Mouse (Mus musculus) frontal cortex, postnatal 14 days (tissue): ENCODE data around the gene Zfp428.
"Not testable (repeated sequence)": the region's sequence is repeated elsewhere in the genome, so short reads cannot be mapped to it uniquely, and the experiment has no call there.

Experiments
- DNase-seq, 2 experiments: peaks; one replicate each; pipeline ENCODE4 v3.0.0; 2022; ENCODE audit warnings: low spot score in 2 of 2

Zfp428 gene

DNA sequence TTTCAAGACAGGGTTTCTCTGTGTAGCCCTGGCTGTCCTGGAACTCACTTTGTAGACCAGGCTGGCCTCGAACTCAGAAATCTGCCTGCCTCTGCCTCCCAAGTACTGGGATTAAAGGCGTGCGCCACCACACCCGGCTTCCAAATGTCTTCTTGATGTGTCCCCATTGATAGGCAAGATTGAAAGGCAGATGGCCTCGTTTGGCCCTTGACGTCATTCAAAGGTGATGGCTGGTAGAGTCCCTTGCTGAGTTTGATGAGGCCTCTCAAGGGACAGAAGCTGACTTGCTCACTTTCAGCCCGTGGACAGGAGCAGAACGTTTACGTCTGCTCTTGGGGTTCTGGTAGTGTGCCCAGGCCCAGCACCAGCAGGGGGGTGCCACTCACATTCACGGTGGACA, 13.2 kb downstream of the Zfp428 start:
- not testable (repeated sequence) for DNase-seq

DNA sequence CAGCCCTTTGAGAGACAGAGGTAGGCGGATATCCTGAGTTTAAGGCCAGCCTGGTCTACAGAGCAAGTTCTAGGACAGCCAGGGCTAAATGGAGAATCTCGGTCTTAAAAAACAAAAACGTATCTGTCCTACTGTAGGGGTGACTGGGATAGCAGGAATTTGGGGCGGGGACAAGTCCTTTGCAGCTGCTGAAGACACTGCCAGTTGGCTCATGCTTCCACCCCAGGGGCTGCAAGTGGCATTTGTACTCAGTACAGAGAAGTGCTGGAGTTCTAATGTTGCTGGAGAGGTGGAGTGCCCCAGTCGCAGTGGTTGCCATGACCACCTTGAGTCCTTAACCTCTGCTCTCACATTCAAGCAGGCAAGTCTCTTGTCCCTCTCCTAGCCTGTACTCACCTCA, 16.0 kb downstream of the Zfp428 start:
- no peak for DNase-seq

DNA sequence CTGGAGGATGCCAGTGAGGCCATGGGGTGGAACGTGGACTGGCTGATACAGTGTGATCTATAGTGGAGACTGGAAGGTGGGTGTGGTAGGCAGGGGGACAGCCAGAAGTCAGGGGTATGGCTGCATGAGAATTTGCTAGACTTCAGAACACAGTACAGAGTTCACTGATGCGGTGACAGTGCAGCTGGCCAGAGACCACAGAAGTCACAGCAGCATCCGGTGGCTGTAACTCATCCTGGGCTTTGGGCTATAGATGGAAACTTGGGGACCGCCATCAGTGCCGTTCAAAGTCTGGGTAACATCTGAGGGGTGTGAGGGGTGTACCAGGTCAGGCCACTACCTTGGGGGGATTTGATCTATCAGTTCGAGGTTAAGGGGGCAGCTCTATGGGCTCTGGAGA, 16.9 kb downstream of the Zfp428 start:
- no peak for DNase-seq

DNA sequence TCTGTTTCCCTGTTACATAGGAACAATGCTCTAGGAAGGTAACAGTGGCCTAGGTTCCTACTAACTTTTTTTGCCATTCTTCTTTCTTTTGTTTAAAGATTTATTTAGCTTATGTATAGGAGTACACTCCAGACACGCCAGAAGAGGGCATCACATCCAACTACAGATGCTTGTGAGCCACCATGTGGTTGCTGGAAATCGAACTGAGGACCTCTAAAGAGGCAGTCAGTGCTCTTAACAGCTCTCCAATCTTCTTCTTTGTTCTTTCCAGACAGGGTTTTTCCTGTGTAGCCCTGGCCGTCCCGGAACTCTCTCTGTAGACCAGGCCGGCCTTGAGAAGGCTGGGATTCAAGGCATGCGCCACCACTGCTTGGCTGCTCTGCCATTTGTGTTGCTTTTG, 18.2 kb downstream of the Zfp428 start:
- no peak for DNase-seq

DNA sequence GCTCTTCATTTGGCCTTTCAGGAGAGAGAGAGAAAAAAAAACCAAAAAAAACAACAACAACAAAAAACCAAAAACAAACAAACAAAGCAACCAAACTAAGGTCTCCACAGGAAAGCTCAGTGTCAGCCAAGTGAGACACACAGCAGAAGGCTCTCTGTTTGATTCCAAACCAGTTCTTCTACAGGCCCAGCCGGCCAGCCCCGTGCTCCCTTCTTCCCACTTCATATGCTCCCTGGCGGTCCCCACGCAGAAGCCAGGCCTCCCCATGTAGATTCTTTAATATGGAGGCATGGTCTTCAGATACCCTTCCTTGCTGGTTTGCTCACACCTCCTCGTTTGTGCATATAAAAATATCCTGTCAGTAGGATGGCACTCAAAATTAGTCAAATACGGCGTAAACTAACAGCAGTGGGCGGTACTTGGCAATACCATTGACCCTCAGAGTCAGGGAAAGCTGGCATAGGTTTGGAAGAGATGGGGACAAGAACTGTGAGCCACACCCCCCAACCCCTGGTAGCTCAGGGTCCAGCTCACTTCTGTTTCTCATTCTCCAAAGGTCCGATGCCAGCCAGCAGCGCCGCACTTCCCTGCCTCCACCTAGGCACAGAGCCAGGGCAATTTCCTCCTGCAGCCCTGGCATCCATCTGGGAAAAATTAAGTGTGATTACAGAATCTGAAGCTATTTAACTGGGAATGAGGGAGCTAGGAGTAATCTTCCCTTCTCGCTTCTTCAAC, 19.0 kb downstream of the Zfp428 start:
- DNase-seq = no peak

DNA sequence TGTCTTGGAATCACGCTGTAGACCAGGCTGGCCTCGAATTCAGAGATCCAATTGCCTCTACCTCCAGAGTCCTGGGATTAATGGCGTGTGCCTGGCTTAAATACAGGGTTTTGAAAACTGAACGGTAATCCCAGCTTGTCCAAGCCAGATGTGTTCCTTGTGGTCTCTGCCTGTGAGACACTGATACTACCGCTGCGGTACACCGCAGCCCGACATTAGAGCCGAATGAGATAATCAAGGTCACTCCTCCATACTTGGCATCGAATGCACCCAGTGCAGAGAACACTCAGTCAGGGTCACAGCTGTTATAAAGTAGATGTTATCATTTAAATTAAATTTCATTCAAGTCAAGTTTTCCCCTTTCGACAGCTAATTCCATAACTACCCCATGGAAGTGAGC, 22.1 kb downstream of the Zfp428 start:
- no peak for DNase-seq

DNA sequence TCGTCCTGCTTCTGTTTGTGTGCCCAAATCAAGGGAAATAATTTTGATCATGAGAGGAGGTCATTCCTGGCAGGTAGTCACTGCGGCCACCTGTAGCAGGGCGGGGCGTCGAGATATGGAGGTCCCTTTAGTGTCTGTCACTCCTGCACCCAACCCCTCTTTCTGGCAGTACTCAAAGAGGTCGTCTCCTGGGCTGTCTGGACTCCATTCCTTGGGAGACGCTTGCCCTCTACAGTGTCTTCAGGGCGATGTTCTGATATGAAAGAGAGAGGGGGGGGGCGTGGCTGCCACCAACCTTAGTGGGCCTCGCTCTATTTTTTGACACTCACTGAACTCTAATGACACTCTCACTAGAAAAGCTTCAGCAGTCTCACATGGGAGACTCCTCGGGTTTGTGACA, 22.8 kb downstream of the Zfp428 start:
- no peak for DNase-seq

DNA sequence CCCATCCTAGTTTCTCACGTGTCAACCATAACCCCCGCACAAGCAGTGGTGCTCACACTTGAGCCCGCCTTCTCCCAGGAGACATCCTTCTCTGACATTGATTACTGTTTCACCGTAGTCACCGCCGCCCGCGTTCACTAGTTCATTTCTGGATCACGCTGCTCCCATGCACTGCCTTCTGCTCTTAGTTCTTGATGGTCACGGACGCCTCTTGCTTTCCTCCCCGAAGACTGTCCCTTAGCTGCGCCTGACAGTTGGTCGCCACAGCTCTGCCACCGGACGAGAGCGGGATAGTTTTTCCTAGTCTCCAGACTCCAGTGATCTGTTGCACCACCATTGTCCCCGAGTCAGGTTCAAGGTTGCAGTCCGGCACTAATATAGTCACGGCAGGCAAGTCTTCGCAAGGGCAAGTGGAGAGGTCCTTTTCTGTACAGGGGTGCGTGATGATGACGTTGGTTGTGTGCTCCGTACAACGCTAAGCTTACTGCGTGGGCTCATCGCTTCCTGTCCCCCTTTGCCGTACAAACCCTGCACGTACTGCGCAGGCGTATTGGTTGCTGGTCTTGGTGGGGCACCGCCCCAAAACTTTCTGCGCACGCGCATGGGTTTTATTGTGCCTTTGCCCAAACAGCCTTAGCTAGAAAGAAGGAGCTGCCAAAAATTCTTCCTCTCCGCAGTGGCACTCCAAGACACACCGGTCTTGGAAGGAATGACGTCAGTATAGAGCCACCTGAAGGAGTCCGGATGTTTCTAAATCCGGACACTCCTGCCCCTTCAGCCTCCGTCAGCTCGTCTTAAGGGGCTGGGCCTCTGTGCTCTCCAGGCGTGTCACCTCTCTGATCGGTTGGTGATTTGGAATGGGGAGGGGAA, 23.5 kb downstream of the Zfp428 start, which contains the start of gene Irgq:
Irgq (plus strand) TSS at position 628 of the 870 bp plus-strand sequence.
- DNase-seq = peak; percentile 97 to 98

DNA sequence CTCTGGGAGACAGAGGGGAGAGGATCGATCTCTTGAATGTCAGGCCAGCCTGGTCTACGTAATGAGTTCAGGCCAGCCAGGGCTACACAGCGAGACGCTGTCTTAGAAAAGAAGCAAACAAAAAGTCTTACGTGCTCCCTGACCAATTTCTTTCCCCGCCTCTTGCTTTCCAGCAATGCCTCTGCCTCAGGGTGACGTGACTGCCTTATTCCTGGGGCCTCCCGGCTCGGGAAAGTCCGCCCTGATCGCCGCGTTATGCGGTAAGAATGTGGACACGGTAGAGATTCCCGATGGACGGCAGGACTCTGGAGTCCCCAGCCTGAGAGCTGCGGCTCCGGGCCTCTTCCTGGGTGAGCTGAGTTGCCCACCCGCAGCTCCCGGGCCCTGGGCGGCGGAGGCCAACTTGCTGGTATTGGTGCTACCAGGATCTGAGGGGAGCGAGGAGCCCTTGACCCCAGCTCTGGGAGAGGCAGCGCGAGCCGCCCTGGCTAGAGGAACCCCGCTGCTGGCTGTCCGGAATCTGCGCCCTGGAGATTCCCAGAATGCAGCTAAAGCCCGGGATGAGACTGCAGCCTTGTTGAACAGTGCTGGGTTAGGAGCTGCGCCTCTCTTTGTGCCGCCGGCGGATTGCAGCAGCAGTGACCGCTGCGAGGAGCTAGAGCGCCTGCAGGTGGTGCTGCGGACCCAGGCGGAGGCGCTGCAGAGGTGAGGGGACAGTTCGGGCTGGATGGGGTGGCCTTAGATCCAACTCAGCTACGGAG, 24.6 kb downstream of the Zfp428 start:
- peak; percentile 64 to 73 for DNase-seq

DNA sequence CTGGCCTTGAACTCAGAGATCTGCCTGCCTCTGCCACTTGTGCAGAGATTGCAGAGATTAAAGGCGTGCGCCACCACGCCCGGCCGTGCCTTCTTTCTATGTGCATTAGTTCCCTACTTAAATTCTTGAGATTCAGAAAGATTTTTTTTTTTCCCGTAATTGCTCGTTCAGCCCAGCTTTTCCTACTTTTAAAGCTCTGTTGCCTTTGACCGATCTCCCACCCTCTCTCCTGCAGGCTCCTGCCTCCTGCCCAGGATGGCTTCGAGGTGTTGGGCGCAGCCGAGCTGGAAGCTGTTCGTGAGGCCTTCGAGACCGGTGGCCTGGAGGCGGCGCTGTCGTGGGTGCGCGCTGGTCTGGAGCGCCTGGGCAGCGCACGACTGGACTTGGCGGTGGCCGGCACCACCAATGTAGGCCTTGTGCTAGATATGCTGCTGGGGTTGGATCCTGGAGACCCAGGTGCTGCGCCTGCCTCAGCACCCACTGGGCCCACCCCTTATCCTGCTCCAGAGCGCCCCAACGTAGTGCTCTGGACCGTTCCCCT, 26.3 kb downstream of the Zfp428 start:
- DNase-seq = no peak

DNA sequence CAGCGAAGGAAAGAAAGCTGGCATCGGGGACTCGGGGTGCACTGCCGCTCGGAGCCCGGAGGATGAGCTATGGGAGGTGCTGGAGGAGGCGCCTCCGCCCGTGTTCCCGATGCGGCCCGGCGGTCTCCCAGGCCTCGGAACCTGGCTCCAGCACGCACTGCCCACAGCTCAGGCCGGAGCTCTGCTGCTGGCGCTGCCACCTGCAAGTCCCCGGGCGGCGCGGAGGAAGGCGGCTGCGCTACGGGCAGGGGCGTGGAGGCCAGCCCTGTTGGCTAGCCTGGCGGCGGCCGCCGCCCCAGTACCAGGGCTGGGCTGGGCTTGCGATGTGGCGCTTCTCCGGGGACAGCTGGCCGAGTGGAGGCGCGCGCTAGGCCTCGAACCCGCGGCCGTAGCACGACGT, 27.0 kb downstream of the Zfp428 start:
- DNase-seq = no peak

DNA sequence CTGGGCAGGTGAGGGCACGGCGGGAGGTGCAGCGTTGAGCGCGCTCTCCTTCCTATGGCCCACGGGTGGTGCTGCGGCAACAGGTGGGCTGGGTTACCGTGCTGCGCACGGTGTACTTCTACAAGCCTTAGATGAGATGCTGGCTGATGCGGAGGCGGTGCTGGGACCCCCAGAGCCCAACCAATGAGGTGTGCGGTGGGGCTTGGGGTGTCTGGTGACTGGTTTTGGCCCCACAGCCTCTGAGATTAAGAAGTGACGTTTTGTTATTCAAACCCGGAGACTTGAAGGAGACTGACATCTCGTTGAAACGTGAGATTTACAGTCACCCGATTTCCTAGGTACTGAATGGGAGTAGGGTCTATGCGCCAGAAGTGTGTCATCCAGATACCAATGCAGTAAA, 27.5 kb downstream of the Zfp428 start:
- no peak for DNase-seq

DNA sequence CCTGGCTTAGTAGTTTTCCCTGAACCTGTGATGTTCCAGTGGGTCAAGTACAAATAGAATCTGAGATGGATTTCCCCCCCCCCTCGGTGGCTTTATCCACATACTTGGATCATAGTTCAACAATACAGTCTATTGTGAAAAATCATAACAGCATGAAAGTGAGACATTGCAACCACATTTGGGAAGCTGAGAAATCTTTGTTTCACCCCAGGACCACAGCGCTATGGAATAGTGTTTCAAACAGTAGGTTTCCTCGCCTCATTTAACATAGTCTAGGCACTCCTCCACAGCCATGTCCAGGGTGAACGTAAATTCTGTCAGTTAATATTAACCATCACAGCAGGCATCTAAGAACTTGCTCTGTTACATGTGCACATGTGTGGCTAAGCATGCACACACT, 30.3 kb downstream of the Zfp428 start:
- no peak for DNase-seq

DNA sequence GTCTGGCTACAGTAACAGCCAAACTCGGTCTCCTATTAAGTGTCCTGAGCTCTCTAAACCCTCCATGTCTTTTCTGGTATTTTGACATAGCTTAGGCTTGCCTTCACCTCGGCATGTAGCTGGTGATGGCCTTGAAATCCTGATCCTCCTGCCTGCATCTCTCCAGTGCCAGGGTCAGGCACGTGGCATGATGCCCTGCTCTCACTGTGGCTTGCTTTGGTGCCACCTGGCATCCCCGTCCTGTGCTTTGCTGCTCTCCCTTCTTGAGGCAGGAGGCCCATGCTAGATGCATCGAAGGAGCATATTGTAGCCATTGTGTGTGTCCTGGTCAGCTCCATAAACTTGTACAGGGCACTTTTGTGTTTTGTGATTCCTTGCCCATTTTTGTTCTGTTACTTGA, 30.8 kb downstream of the Zfp428 start:
- no peak for DNase-seq

DNA sequence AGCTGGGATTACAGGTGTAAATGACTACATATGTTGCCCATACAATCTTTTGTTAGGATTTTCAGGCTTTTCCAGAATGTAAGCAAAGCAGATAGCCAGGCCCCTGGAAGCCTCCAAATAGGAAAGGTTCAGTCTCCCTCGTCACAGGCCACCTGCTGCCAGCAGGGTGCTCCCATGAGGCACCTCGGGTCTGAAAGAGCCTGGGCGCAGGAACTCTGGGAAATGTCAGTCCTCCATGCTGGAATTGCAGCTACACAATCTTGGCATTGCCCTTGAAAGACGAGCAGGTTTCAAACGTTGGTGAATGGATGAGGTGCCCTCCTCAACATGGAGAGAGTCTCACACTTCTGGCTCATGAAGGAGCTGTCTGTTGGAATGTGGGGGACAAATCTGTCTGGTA, 31.3 kb downstream of the Zfp428 start:
- DNase-seq = no peak

DNA sequence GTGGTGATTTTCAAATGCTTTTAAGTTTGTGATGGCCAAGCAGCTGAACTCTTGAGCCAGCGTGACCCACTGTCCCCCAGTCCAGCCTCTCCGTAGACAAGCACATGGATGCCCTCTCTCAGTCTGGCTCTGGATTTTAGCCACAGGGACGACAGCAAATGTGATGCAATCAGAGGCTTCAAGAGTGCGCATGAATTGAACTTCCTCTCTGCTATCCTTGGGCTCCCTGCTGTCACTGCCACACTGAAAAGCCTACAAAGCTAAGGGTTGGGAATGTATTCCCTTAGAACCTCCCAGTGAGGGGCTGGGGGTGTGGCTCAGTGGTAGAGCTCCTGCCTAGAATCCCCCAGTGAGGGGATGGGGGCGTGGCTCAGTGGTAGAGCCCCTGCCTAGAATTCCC, 31.9 kb downstream of the Zfp428 start:
- DNase-seq = no peak

DNA sequence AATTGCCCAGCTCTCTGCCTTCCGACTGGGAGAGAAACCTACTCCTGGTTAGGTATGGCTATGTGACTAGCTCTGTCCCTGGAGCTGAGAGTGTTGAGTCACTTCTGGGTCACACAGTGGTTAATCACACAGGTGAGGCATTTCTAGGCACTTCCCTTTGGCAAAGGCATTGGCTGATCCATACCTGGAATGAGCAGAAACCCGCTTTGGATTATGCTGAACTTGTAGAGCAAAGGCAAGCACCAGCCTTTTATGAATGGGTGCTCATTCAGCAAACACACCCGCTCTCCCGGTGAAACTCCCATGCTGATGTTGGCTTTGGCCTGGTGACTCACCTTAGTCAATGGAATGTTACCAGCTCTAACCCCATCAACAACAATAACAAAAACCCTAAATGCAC, 32.9 kb downstream of the Zfp428 start:
- DNase-seq = no peak

DNA sequence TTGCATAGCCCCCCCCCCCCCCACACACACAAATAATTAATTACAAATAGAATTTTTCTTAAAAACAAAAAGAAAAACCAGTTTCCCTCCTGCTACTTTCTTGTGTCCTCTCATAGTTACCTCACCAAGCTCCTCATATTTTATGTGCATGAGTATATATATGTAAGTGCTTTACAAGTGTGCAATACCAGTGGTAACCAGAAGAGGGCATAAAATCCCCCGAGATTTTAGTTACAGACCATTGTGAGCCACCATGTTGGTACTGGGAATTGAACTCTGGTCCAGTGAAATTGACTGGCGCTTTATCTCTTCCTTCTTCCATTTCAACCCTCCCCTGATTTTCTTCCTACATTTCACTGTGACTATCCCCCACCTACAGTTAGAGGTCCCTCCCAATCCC, 37.7 kb downstream of the Zfp428 start:
- no peak for DNase-seq

DNA sequence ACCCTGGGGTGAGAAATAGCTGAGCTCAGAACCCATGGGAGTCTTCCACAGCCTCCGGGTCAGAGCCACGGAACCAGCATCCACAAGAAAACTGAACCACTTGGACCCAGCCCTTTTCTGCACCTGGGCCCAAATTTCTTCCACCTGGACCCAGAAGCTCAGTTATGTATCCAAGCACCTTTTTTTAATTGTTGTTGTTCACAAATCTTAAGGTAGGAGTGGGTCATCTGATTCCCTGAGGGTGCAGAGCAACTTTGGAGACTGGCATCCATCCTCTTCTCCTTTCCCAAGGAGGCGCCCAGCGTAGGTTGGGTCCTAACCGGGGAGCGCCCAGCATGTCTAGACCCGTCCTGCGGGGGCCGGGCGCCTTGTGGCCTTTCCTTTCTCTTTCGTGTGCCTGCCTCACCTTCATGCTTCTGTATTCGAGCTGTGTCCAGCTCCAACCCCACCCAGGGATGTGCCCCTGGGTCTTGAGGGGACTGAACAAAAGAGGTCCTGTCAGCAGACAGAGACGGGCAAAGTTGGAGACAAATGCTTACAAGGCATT, 39.3 kb downstream of the Zfp428 start, which contains the start of the genes Pinlyp and Xrcc1:
Pinlyp (minus strand) TSS at position 51 of the 547 bp plus-strand sequence.
Xrcc1 (plus strand) TSS at position 222 of the 547 bp plus-strand sequence.
- DNase-seq = no peak

DNA sequence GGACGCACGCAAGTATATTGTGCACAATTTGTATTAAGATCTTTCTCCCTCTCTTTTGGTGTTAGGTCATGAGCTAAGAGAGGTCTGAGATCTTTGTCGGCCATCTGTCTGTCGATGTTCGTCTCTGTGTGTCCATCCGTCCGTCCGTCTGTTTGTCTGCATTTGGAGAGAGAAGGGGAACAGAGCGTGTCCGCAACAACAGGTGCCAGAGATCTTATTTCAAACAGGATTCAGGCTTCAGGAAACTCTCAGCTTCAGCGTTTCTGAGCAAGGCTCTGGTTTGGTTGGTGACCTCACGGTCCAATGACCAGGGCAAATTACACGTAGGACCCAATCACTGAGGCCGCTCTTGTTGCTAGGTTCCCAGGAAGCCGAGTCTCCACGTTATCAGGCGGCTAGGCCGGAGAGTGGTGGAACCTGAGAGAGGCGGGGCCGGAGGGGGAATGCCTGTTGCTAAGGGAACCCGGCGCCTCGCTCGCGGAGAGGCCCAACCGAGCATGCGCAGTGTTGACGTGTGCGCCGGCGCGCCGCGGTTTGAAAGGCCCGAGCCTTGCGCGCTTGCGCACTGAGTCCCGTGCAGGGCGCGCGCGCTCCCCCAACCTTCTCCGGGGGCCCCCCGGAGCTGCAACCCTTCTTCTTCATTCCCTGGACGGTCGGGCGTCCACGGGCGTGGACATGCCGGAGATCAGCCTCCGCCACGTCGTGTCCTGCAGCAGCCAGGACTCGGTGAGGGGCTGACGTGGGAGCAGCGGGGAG, 40.0 kb downstream of the Zfp428 start:
- peak; percentile 98 to 99 for DNase-seq

DNA sequence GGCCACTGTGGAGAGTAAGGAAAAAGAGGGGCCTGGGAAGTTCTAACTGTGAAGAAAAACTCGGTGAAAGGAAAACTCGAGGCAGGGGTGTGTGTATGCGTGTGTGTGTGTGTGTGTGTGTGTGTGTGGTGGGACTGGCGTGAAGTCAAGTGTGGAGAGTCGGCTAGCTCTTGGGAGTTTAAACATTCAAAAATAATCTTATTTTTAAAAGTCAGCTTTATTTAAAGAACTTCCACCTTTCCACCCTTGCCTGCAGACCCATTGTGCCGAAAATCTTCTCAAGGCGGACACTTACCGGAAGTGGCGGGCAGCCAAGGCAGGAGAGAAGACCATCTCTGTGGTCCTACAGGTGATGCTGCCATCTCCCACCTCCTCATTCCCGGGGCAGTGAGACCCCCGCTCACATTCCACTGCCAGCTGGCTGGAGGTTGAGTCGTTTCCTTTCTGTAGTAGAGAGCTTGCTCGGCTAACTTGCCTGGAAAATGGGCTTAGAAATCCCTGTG, 40.8 kb downstream of the Zfp428 start:
- DNase-seq = no peak
